Mouse (Mus musculus) stomach, embryonic 14.5 days (tissue): ENCODE data around the gene Rsph14. TPM values are rescaled to one million over a fixed set of nuclear protein-coding genes. Genes with fewer than 3 reads are reported as not detected.

Experiments
- ATAC-seq: fragments of 200-750 bp; cut with Nextera tagmentation; 2 replicates; pipeline ENCODE4 v1.8.0; 2017; ENCODE audit warnings: low read depth, moderate TSS enrichment; ENCODE audit not compliant: insufficient number of reproducible peaks, insufficient read depth, low FRiP score
- H3K27ac ChIP-seq: fragments of 300-500 bp; sonication (generic); 2 replicates; pipeline ENCODE4 v1.5.1; 2014; ENCODE audit warnings: mild to moderate bottlenecking, low read length, moderate library complexity, mixed read lengths
- H3K27me3 ChIP-seq: fragments of 300-500 bp; sonication (generic); 2 replicates; pipeline ENCODE4 v1.6.1; 2014; ENCODE audit warnings: low read length, control low read depth, mixed read lengths; ENCODE audit not compliant: control insufficient read depth, insufficient read depth
- H3K36me3 ChIP-seq: fragments of 300-500 bp; sonication (generic); 2 replicates; pipeline ENCODE4 v1.6.1; 2014; ENCODE audit warnings: mild to moderate bottlenecking, control low read depth, low read length, moderate library complexity, mixed read lengths; ENCODE audit not compliant: control insufficient read depth, insufficient read depth
- H3K4me1 ChIP-seq: fragments of 300-500 bp; sonication (generic); 2 replicates; pipeline ENCODE4 v1.6.1; 2014; ENCODE audit warnings: low read length, control low read depth, mixed read lengths; ENCODE audit not compliant: control insufficient read depth, insufficient read depth
- H3K4me2 ChIP-seq: fragments of 300-500 bp; sonication (generic); replicated peaks from 2 replicates; pipeline ENCODE4 v1.6.1; 2014; ENCODE audit warnings: low read depth, low read length, control low read depth
- H3K4me3 ChIP-seq: fragments of 300-500 bp; sonication (generic); 2 replicates; pipeline ENCODE4 v1.5.1; 2014; ENCODE audit warnings: low read depth, low read length, control low read depth
- H3K9ac ChIP-seq: fragments of 300-500 bp; sonication (generic); replicated peaks from 2 replicates; pipeline ENCODE4 v1.6.1; 2014; ENCODE audit warnings: low read depth, mild to moderate bottlenecking, control low read depth, low read length, moderate library complexity, mixed read lengths
- H3K9me3 ChIP-seq: fragments of 300-500 bp; sonication (generic); 2 replicates; pipeline ENCODE4 v1.6.1; 2016; ENCODE audit warnings: low read depth, low read length, control low read depth; ENCODE audit not compliant: control insufficient read depth
- WGBS: fragments of 180-500 bp; shearing (Covaris S2); extraction: QIAGEN DNeasy Blood & Tissue Kit; methylation state at CpG from one replicate; pipeline ENCODE4 v1.1.7; 2014; 5-methylcytosine and 5-hydroxymethylcytosine counted together
- polyA plus RNA-seq: library from polyadenylated mRNA; unstranded; fragments of >200 nt; fragmentation: Nextera tagmentation; extraction: Ambion mirVana; gene quantifications from 2 replicates; pipeline ENCODE4 v1.2.1, GENCODE M21; 2014

Rsph14 gene
- polyA plus RNA-seq, 1 experiment from 2014 or later: not detected

- Histone ChIP-seq H3K4me2 (no peak overlapping the region), H3K36me3 (no peaks in the 10 kb centered on the region), H3K9ac (no peak overlapping the region), H3K4me1 (no peaks in the 10 kb centered on the region), H3K27me3 (no peaks in the 10 kb centered on the region), H3K4me3 (no peak overlapping the region), H3K9me3 (no peaks in the 10 kb centered on the region), H3K27ac (no peak overlapping the region)
- WGBS: 75% methylated on average over 6 of the region's 6 CpGs
- ATAC-seq: no peak
These were observed 99.9 kb downstream of the Rsph14 start for GRCm38 (mm10) chr10:74932487-74932886.

DNA sequence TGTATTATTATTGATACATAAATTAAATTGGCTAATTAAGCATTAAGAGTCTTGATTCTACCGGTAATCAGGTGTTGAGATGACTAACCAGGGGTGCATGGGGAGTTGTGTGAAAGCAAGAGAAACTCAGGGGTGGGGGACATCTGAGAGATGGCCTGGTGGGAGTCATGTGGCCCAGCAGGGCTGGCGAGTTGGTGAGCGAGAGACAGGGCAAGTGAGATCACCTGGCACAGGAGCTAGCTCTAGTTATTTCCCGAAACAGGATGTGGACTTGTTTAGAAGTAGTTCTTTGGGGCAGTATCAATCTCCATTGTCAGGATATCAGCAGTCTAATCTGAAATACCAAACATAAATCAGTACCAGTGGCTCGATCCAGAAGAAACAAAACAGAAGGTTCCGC is 100.8 kb downstream of the Rsph14 start:
- WGBS: 70% methylated on average over 6 of the region's 6 CpGs
- no peaks in the 10 kb centered on the region for H3K36me3 ChIP-seq
- no peaks in the 10 kb centered on the region for H3K9me3 ChIP-seq
- H3K9ac ChIP-seq: no peak overlapping the region
- no peaks in the 10 kb centered on the region for H3K27me3 ChIP-seq
- H3K4me2 ChIP-seq: no peak overlapping the region
- ATAC-seq: no peak
- H3K4me1 ChIP-seq: no peaks in the 10 kb centered on the region
- no peak overlapping the region for H3K4me3 ChIP-seq
- no peak overlapping the region for H3K27ac ChIP-seq

DNA sequence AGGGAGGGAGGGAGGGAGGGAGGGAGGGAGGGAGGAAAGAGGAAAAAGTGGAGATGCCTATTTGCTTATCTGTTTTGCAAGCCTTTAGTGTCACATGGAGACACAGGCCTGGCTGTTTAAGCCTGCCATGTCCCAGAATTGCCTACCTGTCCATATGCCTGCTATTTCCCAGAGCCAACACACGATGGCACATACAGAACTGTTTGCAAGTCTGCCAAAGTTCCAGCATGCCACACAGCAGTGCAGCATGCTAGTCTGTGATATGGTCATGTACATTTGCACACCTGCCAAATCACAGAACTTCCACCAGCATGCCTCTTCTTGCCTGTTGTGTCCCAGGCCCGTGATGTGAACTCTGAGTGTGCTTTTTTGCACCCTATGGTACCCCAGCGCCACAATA is 101.8 kb downstream of the Rsph14 start:
- Histone ChIP-seq H3K27me3 (no peaks in the 10 kb centered on the region), H3K4me1 (no peaks in the 10 kb centered on the region), H3K4me3 (no peak overlapping the region), H3K4me2 (no peak overlapping the region), H3K36me3 (no peaks in the 10 kb centered on the region), H3K27ac (no peak overlapping the region), H3K9ac (no peak overlapping the region), H3K9me3 (no peaks in the 10 kb centered on the region)
- ATAC-seq: no peak
- 72% methylated on average over 3 of the region's 3 CpGs for WGBS

GRCm38 (mm10) chr10:74929578-74929977 is 102.8 kb downstream of the Rsph14 start:
- H3K4me1 ChIP-seq: 0 out of 2 replicates have a peak, but pooled peaks cover 4% of the 10 kb centered on the region
- 69% methylated on average over 6 of the region's 6 CpGs for WGBS
- no peak overlapping the region for H3K27ac ChIP-seq
- H3K9ac ChIP-seq: no peak overlapping the region
- H3K9me3 ChIP-seq: no peaks in the 10 kb centered on the region
- no peak; the same call in 1 of the 2 replicates for ATAC-seq
- no peak overlapping the region for H3K4me3 ChIP-seq
- no peaks in the 10 kb centered on the region for H3K36me3 ChIP-seq
- no peak overlapping the region for H3K4me2 ChIP-seq
- no peaks in the 10 kb centered on the region for H3K27me3 ChIP-seq

DNA sequence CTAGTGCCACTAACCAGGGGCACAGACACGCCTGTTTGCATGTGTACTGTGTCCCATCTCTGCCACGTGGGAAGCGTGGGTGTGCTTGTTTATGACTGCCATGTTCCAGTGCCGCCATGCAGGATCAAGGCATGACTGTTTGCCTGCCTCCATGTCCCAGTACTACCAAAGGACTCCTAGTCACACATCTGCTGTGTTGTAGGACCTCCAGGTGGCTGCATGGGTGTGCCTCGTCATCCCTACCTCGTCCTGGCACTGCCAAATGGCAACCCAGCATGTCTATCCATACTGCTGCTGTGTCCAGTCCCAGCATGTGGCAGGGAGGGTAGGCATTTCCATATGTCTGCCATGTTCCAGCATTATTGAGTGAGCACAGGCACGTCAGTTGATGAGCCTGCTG is 104.1 kb downstream of the Rsph14 start:
- no peak overlapping the region for H3K9ac ChIP-seq
- no peak overlapping the region for H3K4me3 ChIP-seq
- no peak overlapping the region for H3K4me2 ChIP-seq
- no peaks in the 10 kb centered on the region for H3K9me3 ChIP-seq
- ATAC-seq: no peak
- H3K27me3 ChIP-seq: no peaks in the 10 kb centered on the region
- 79% methylated on average over 7 of the region's 7 CpGs for WGBS
- H3K27ac ChIP-seq: no peak overlapping the region
- H3K4me1 ChIP-seq: 0 out of 2 replicates have a peak, but pooled peaks cover 4% of the 10 kb centered on the region
- H3K36me3 ChIP-seq: no peaks in the 10 kb centered on the region

DNA sequence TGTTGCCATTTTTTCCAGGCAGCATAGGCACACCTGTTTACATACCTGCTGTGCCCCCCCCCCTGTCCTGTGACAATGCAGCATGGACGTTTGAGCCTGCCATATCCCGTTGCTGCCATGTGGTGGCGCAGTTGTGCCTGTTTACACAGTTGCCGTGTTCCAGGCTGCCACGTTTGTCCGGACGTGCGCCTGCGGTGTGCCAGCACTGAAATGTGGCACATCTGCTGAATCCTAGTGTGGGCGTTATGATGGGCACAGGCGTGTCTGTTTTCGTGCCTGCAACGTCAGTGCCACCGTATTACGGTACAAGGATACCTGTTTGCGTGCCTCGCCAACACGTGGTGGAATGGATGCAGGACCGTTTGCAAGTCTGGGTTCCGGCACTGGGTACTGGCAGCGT is 107.1 kb downstream of the Rsph14 start:
- no peak for ATAC-seq
- Histone ChIP-seq H3K4me1 (0 out of 2 replicates have a peak, but pooled peaks cover 4% of the 10 kb centered on the region), H3K27me3 (no peaks in the 10 kb centered on the region), H3K4me3 (no peak overlapping the region), H3K4me2 (peak overlapping the region; percentile 23; the same call in 1 of the 2 replicates), H3K9me3 (no peaks in the 10 kb centered on the region), H3K9ac (no peak overlapping the region), H3K36me3 (no peaks in the 10 kb centered on the region), H3K27ac (no peak overlapping the region)
- 13% methylated on average over 21 of the region's 21 CpGs for WGBS

DNA sequence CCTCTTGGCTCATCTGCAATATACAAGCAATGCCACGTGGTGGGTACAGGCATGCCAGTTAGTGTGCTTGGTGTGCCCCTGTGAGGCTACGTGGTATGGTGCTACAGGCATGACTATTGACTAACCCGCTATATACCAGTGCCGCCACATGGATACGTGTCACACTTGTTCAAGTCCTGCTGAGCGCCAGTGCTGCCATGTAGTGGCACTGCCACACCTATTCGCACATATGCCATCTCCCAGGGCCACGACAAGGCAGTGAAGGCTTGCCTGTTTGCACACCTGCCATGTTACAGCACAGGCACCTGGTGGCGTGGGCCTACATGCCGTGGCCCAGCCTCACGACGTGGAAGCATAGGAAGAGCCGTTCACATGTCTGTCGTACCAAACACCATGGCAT is 108.1 kb downstream of the Rsph14 start:
- Histone ChIP-seq H3K36me3 (no peaks in the 10 kb centered on the region), H3K4me3 (no peak overlapping the region), H3K4me2 (no peak overlapping the region), H3K27ac (no peak overlapping the region), H3K9ac (no peak overlapping the region), H3K27me3 (no peaks in the 10 kb centered on the region), H3K4me1 (0 out of 2 replicates have a peak, but pooled peaks cover 4% of the 10 kb centered on the region), H3K9me3 (no peaks in the 10 kb centered on the region)
- 93% methylated on average over 14 of the region's 14 CpGs for WGBS
- no peak for ATAC-seq

DNA sequence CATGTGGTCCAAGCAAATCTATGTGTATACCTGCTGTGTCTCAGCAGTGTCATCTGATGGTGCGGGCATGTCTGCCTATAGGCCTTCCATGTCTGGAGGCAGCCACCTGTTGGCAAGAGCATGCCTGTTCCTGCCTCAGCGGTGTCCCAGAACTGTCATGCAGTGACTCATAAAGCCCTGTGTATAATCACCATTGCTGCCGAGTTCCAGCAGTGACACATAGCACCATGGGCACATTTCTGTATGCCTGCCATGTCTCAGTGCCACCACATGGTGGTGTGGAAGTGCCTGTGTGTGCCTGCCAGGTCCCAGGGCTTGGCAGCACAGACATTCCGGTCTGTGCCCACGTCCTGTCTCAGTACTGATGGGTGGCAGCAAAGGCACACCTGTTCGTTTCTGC is 109.6 kb downstream of the Rsph14 start:
- H3K36me3 ChIP-seq: no peaks in the 10 kb centered on the region
- H3K4me3 ChIP-seq: no peak overlapping the region
- no peak overlapping the region for H3K27ac ChIP-seq
- no peaks in the 10 kb centered on the region for H3K9me3 ChIP-seq
- no peaks in the 10 kb centered on the region for H3K27me3 ChIP-seq
- H3K4me2 ChIP-seq: no peak overlapping the region
- 68% methylated on average over 6 of the region's 6 CpGs for WGBS
- no peak overlapping the region for H3K9ac ChIP-seq
- 0 out of 2 replicates have a peak, but pooled peaks cover 4% of the 10 kb centered on the region for H3K4me1 ChIP-seq
- no peak for ATAC-seq

DNA sequence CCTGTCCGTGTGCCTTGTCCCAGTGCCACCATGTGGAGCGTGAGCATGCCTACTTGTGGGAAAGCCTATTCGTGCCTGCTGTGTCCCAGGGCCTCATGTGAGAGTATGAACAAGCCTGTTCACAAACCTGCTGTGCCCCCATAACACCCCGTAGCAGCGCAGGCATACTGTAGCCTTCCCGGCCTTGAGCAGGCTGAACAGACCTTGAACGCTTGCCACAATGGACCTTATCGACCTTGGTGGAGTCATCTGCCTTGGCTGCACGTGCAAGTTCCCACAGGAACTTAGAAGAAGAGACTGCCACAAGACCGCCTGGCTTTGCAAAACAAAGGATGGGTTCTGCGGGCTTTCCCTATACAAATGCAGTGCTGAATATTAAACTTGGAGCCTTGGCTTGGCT is 110.8 kb downstream of the Rsph14 start:
- Histone ChIP-seq H3K4me3 (no peak overlapping the region), H3K36me3 (no peaks in the 10 kb centered on the region), H3K9ac (no peak overlapping the region), H3K27me3 (no peaks in the 10 kb centered on the region), H3K9me3 (no peaks in the 10 kb centered on the region), H3K4me2 (no peak overlapping the region), H3K4me1 (0 out of 2 replicates have a peak, but pooled peaks cover 4% of the 10 kb centered on the region), H3K27ac (no peak overlapping the region)
- WGBS: 81% methylated on average over 11 of the region's 11 CpGs
- ATAC-seq: no peak
